Mouse (Mus musculus): ENCODE measurements around the gene Hist1h2ae.

GRCm38 (mm10) chr13:23562699-23563462, 8.1 kb downstream of the Hist1h2ae start:
- peak; percentile 19; the same call in 1 of the 2 replicates for TF ChIP-seq CTCF (IDR thresholded peaks at IDR 0.05; ENCODE audit: low read depth, low read length)
- TF ChIP-seq POLR2A (IDR thresholded peaks at IDR 0.05; ENCODE audit: extremely low read depth, insufficient read depth, low read length): no peak

Measured in liver, adult 2 months (tissue).